Mouse (Mus musculus) liver, adult 2 months (tissue): ENCODE measurements around the gene Lcor. TPM values are rescaled to one million over a fixed set of nuclear protein-coding genes. Genes with fewer than 3 reads are reported as not detected.

Source experiments
- DNase-seq: peaks from one replicate; pipeline ENCODE4 v3.0.0-alpha.2; 2011; ENCODE audit warnings: low read depth, low spot score; ENCODE audit errors: extremely low read depth
- H3K27ac ChIP-seq: fragments of 200-500 bp; replicated peaks from 2 replicates; pipeline ENCODE4 v1.5.1; 2012; ENCODE audit warnings: low read depth, mild to moderate bottlenecking, control low read depth, inconsistent platforms, low read length; ENCODE audit not compliant: insufficient read depth
- H3K27me3 ChIP-seq: fragments of 200-500 bp; 2 replicates; pipeline ENCODE4 v1.6.1; 2012; ENCODE audit warnings: mild to moderate bottlenecking, moderate library complexity, low read length, inconsistent platforms; ENCODE audit not compliant: control insufficient read depth, insufficient read depth
- H3K36me3 ChIP-seq: fragments of 200-500 bp; 2 replicates; pipeline ENCODE4 v1.6.1; 2012; ENCODE audit warnings: low read length, inconsistent platforms; ENCODE audit not compliant: control insufficient read depth, insufficient read depth
- H3K4me1 ChIP-seq: fragments of 200-500 bp; 2 replicates; pipeline ENCODE4 v1.6.1; 2011; ENCODE audit warnings: low read length; ENCODE audit not compliant: control insufficient read depth, insufficient read depth
- H3K4me3 ChIP-seq: fragments of 200-500 bp; 2 replicates; pipeline ENCODE4 v1.5.1; 2011; ENCODE audit warnings: low read depth, mild to moderate bottlenecking, control low read depth, low read length, moderate library complexity; ENCODE audit not compliant: insufficient read depth
- H3K79me2 ChIP-seq: fragments of 200-500 bp; 2 replicates; pipeline ENCODE4 v1.6.1; 2012; ENCODE audit warnings: inconsistent platforms, mild to moderate bottlenecking, low read length, moderate library complexity; ENCODE audit not compliant: control insufficient read depth, insufficient read depth
- H3K9ac ChIP-seq: fragments of 200-500 bp; 2 replicates; pipeline ENCODE4 v1.6.1; 2012; ENCODE audit warnings: low read depth, mild to moderate bottlenecking, control low read depth, inconsistent platforms, low read length
- CTCF ChIP-seq: fragments of 200-500 bp; IDR thresholded peaks from 2 replicates; pipeline ENCODE4 v1.5.1; 2011; ENCODE audit warnings: low read depth, low read length, control low read depth
- POLR2A ChIP-seq: fragments of 200-500 bp; IDR thresholded peaks from 2 replicates; pipeline ENCODE4 v1.6.1; 2011; ENCODE audit warnings: low read length, control low read depth; ENCODE audit not compliant: insufficient read depth; ENCODE audit errors: extremely low read depth
- WGBS: fragments of 180-500 bp; shearing (Covaris S2); methylation state at CpG from one replicate; pipeline ENCODE4 v1.1.7; 2018; 5-methylcytosine and 5-hydroxymethylcytosine counted together
- polyA plus RNA-seq: library from polyadenylated mRNA; depleted of rRNA; stranded (reverse); fragments of >200 nt; gene quantifications from 2 replicates; pipeline ENCODE4 v1.2.3, GENCODE M21; 2012
- total RNA-seq: library from RNA; depleted of rRNA; stranded (reverse); fragments of >200 nt; gene quantifications from 2 replicates; pipeline ENCODE4 v1.2.3, GENCODE M21; 2014

Gene Lcor
- total and polyA plus RNA-seq, 2 experiments: 2.3 to 17.1 TPM

GRCm38 (mm10) chr19:41462166-41462735, 20.2 kb upstream of the Lcor start:
- peak; percentile 77 for DNase-seq
- Histone ChIP-seq H3K27me3 (no peaks in the 10 kb centered on the region), H3K4me1 (0 out of 2 replicates have a peak, but pooled peaks cover 4% of the 10 kb centered on the region), H3K79me2 (no peaks in the 10 kb centered on the region), H3K36me3 (no peaks in the 10 kb centered on the region), H3K9ac (no peak overlapping the region), H3K4me3 (no peak overlapping the region), H3K27ac (no peak overlapping the region)
- TF ChIP-seq POLR2A (no peak), CTCF (no peak)
- 62% methylated on average over 9 of the region's 9 CpGs for WGBS

GRCm38 (mm10) chr19:41463841-41464240, 18.6 kb upstream of the Lcor start:
- 97% methylated on average over 5 of the region's 5 CpGs for WGBS
- Histone ChIP-seq H3K27me3 (no peaks in the 10 kb centered on the region), H3K27ac (no peak overlapping the region), H3K79me2 (no peaks in the 10 kb centered on the region), H3K9ac (no peak overlapping the region), H3K36me3 (no peaks in the 10 kb centered on the region), H3K4me1 (0 out of 2 replicates have a peak, but pooled peaks cover 4% of the 10 kb centered on the region), H3K4me3 (no peak overlapping the region)
- no peak for DNase-seq
- TF ChIP-seq CTCF: no peak
- TF ChIP-seq POLR2A: no peak

GRCm38 (mm10) chr19:41466475-41466874, 16.0 kb upstream of the Lcor start:
- no peak for TF ChIP-seq CTCF
- TF ChIP-seq POLR2A: no peak
- H3K4me1 ChIP-seq: 0 out of 2 replicates have a peak, but pooled peaks cover 4% of the 10 kb centered on the region
- 82% methylated on average over 3 of the region's 3 CpGs for WGBS
- H3K36me3 ChIP-seq: no peaks in the 10 kb centered on the region
- H3K79me2 ChIP-seq: no peaks in the 10 kb centered on the region
- DNase-seq: no peak
- H3K4me3 ChIP-seq: no peak overlapping the region
- H3K9ac ChIP-seq: no peak overlapping the region
- no peak overlapping the region for H3K27ac ChIP-seq
- no peaks in the 10 kb centered on the region for H3K27me3 ChIP-seq

GRCm38 (mm10) chr19:41473566-41474135, 8.8 kb upstream of the Lcor start:
- H3K9ac ChIP-seq: no peak overlapping the region
- no peaks in the 10 kb centered on the region for H3K27me3 ChIP-seq
- no peaks in the 10 kb centered on the region for H3K79me2 ChIP-seq
- TF ChIP-seq CTCF (no peak), POLR2A (no peak)
- DNase-seq: no peak
- no peak overlapping the region for H3K4me3 ChIP-seq
- H3K36me3 ChIP-seq: no peaks in the 10 kb centered on the region
- peaks cover 8% of the 10 kb centered on the region for H3K4me1 ChIP-seq
- peak overlapping the region; percentile 42; the same call in 1 of the 2 replicates for H3K27ac ChIP-seq
- 92% methylated on average over 7 of the region's 7 CpGs for WGBS

- no peaks in the 10 kb centered on the region for H3K36me3 ChIP-seq
- H3K4me1 ChIP-seq: peaks cover 8% of the 10 kb centered on the region
- no peaks in the 10 kb centered on the region for H3K79me2 ChIP-seq
- DNase-seq: peak; percentile 91
- no peak for TF ChIP-seq POLR2A
- TF ChIP-seq CTCF: no peak
- peak overlapping the region; percentile 38 for H3K27ac ChIP-seq
- no peak overlapping the region for H3K9ac ChIP-seq
- H3K27me3 ChIP-seq: no peaks in the 10 kb centered on the region
- peak overlapping the region; percentile 21; the same call in 1 of the 2 replicates for H3K4me3 ChIP-seq
- WGBS: 27% methylated on average over 2 of the region's 2 CpGs
Measured at GRCm38 (mm10) chr19:41474943-41475342, 7.5 kb upstream of the Lcor start.
